Mouse (Mus musculus) lung, postnatal 0 days (tissue): ENCODE measurements around the gene Bcl11b. TPM values are rescaled to one million over a fixed set of nuclear protein-coding genes. Genes with fewer than 3 reads are reported as not detected.

Experiments
- ATAC-seq: fragments of 200-750 bp; cut with Nextera tagmentation; 2 replicates; pipeline ENCODE4 v1.8.0; 2017; ENCODE audit warnings: moderate library complexity
- DNase-seq: peaks from one replicate; pipeline ENCODE4 v3.0.0-alpha.2; 2016; ENCODE audit warnings: low spot score
- H3K27ac ChIP-seq: fragments of 300-500 bp; sonication (generic); 2 replicates; pipeline ENCODE4 v1.5.1; 2014; ENCODE audit warnings: antibody characterized with exemption, mild to moderate bottlenecking, low read length, mixed read lengths
- H3K27me3 ChIP-seq: fragments of 300-500 bp; sonication (generic); replicated peaks from 2 replicates; pipeline ENCODE4 v1.6.1; 2014; ENCODE audit warnings: low read length, mixed read lengths; ENCODE audit not compliant: insufficient read depth
- H3K36me3 ChIP-seq: fragments of 300-500 bp; sonication (generic); 2 replicates; pipeline ENCODE4 v1.6.1; 2014; ENCODE audit warnings: low read length, mixed read lengths; ENCODE audit not compliant: insufficient read depth
- H3K4me1 ChIP-seq: fragments of 300-500 bp; sonication (generic); 2 replicates; pipeline ENCODE4 v1.6.1; 2014; ENCODE audit warnings: antibody characterized with exemption, low read depth, low read length, mixed read lengths; ENCODE audit not compliant: insufficient read depth
- H3K4me2 ChIP-seq: fragments of 300-500 bp; sonication (generic); replicated peaks from 2 replicates; pipeline ENCODE4 v1.6.1; 2014; ENCODE audit warnings: low read depth, mild to moderate bottlenecking, low read length, moderate library complexity, mixed read lengths
- H3K4me3 ChIP-seq: fragments of 300-500 bp; sonication (generic); 2 replicates; pipeline ENCODE4 v1.5.1; 2014; ENCODE audit warnings: low read depth, low read length
- H3K9ac ChIP-seq: fragments of 300-500 bp; sonication (generic); replicated peaks from 2 replicates; pipeline ENCODE4 v1.6.1; 2014; ENCODE audit warnings: low read depth, mild to moderate bottlenecking
- H3K9me3 ChIP-seq: fragments of 300-500 bp; sonication (generic); 2 replicates; pipeline ENCODE4 v1.6.1; 2016; ENCODE audit warnings: low read length, mixed read lengths
- CTCF ChIP-seq: IDR thresholded peaks from 2 replicates; pipeline ENCODE4 v1.5.1; 2016; ENCODE audit warnings: antibody characterized with exemption, mild to moderate bottlenecking
- EP300 ChIP-seq: IDR thresholded peaks from 2 replicates; pipeline ENCODE4 v1.6.1; 2016; ENCODE audit warnings: antibody characterized with exemption, mild to moderate bottlenecking, control low read depth
- WGBS: fragments of 180-500 bp; shearing (Covaris S2); extraction: QIAGEN DNeasy Blood & Tissue Kit; methylation state at CpG from one replicate; pipeline ENCODE4 v1.1.7; 2014; 5-methylcytosine and 5-hydroxymethylcytosine counted together
- polyA plus RNA-seq: library from polyadenylated mRNA; unstranded; fragments of >200 nt; fragmentation: Nextera tagmentation; extraction: Ambion mirVana; gene quantifications from 2 replicates; pipeline ENCODE4 v1.2.1, GENCODE M21; 2015

Gene Bcl11b
- polyA plus RNA-seq, 1 experiment from 2014 or later: 0.44 TPM

- no peak for ATAC-seq
- Histone ChIP-seq H3K27ac (no peak overlapping the region), H3K9ac (no peak overlapping the region), H3K27me3 (no peaks in the 10 kb centered on the region), H3K36me3 (no peaks in the 10 kb centered on the region), H3K4me3 (no peak overlapping the region), H3K9me3 (no peaks in the 10 kb centered on the region), H3K4me2 (no peak overlapping the region), H3K4me1 (no peaks in the 10 kb centered on the region)
- no peak for TF ChIP-seq EP300
- no peak for TF ChIP-seq CTCF
- no peak for DNase-seq
- 74% methylated on average over 16 of the region's 16 CpGs for WGBS
Measured at GRCm38 (mm10) chr12:107953044-107953684, 50.2 kb downstream of the Bcl11b start.

- Histone ChIP-seq H3K4me2 (0 out of 2 replicates have a peak overlapping the region, but pooled peaks have one; percentile 20), H3K27me3 (no peaks in the 10 kb centered on the region), H3K9ac (no peak overlapping the region), H3K27ac (no peak overlapping the region), H3K36me3 (no peaks in the 10 kb centered on the region), H3K4me1 (no peaks in the 10 kb centered on the region), H3K9me3 (no peaks in the 10 kb centered on the region), H3K4me3 (no peak overlapping the region)
- ATAC-seq (no peak), DNase-seq (no peak)
- 57% methylated on average over 20 of the region's 20 CpGs for WGBS
- TF ChIP-seq EP300 (no peak), CTCF (no peak)
Measured at GRCm38 (mm10) chr12:107952318-107952724, 51.1 kb downstream of the Bcl11b start.

GRCm38 (mm10) chr12:107950667-107951179 lies 52.7 kb downstream of the Bcl11b start:
- H3K27me3 ChIP-seq: no peaks in the 10 kb centered on the region
- ATAC-seq (no peak), DNase-seq (no peak)
- TF ChIP-seq EP300 (no peak), CTCF (no peak)
- H3K9ac ChIP-seq: no peak overlapping the region
- 55% methylated on average over 20 of the region's 20 CpGs for WGBS
- H3K36me3 ChIP-seq: no peaks in the 10 kb centered on the region
- H3K27ac ChIP-seq: no peak overlapping the region
- H3K4me2 ChIP-seq: no peak overlapping the region
- H3K4me1 ChIP-seq: no peaks in the 10 kb centered on the region
- no peaks in the 10 kb centered on the region for H3K9me3 ChIP-seq
- no peak overlapping the region for H3K4me3 ChIP-seq

DNA sequence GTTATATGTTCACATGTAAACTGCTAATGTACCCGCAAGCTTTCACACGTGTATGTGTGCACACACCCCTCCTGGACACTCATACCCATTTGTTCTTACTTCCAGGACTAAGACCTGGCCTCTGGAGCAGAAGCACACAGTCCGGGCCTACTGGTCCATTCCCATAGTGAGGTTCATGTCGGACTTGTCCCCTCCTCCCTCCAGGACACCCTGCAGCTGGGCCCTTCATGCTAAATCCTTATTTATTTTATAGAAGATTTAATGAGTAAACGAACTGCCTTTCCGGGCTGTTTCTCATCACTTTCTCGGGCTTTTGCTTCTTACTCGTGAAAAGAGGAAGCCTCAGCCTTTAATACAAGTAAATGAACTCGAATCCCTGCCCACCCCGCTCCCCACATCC lies 54.0 kb downstream of the Bcl11b start:
- Histone ChIP-seq H3K4me3 (no peak overlapping the region), H3K9ac (no peak overlapping the region), H3K27me3 (no peaks in the 10 kb centered on the region), H3K4me1 (no peaks in the 10 kb centered on the region), H3K9me3 (no peaks in the 10 kb centered on the region), H3K36me3 (no peaks in the 10 kb centered on the region), H3K27ac (no peak overlapping the region), H3K4me2 (no peak overlapping the region)
- DNase-seq: no peak
- no peak for ATAC-seq
- 60% methylated on average over 10 of the region's 10 CpGs for WGBS
- no peak for TF ChIP-seq EP300

DNA sequence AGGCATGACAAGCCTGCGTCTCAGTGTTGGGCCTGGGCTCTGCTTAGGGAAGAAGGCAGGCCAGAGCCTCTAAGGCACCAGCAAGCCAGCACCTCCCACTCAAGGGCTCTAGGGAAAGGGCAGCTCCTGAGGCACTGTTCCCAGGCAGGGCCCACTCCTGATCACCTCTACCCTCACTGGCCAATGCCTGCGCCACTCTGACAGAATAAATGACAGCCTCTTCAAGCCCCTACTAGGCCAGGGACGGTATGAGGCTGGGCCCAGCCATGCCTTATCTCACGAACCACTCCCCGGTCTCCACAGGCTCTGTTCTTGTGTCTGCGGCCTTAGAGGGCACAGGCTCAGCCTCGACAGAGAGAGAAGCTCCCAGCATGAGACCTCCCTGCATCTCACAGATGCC lies 61.3 kb downstream of the Bcl11b start:
- Histone ChIP-seq H3K27me3 (no peaks in the 10 kb centered on the region), H3K4me3 (no peak overlapping the region), H3K9ac (no peak overlapping the region), H3K36me3 (no peaks in the 10 kb centered on the region), H3K4me1 (no peaks in the 10 kb centered on the region), H3K27ac (no peak overlapping the region), H3K4me2 (no peak overlapping the region), H3K9me3 (no peaks in the 10 kb centered on the region)
- DNase-seq (no peak), ATAC-seq (no peak)
- TF ChIP-seq CTCF (no peak), EP300 (no peak)
- WGBS: 59% methylated on average over 7 of the region's 7 CpGs

DNA sequence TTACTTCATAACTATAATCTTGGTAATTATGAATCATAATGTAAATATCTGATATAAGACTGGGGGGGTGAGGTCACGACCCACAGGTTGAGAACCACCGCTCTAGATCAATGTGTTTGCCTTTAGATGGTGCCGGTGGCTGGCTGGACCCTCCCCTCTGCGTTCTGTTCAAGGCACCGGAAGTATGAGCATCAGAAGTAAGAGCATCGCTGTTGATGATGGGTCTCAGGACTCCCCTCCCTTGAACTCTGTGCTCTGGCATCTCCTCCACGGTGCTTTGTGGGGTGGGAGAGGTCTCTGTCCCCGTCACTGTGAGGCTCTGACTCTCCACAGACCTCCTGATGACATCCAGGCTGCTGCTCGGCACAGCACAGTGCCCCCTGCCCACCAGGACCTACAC lies 62.6 kb downstream of the Bcl11b start:
- ATAC-seq (no peak), DNase-seq (no peak)
- Histone ChIP-seq H3K4me2 (no peak overlapping the region), H3K27me3 (no peaks in the 10 kb centered on the region), H3K9ac (no peak overlapping the region), H3K27ac (no peak overlapping the region), H3K4me3 (no peak overlapping the region), H3K4me1 (no peaks in the 10 kb centered on the region), H3K36me3 (no peaks in the 10 kb centered on the region), H3K9me3 (no peaks in the 10 kb centered on the region)
- WGBS: 82% methylated on average over 9 of the region's 9 CpGs
- TF ChIP-seq CTCF (no peak), EP300 (no peak)
